Mouse (Mus musculus) megakaryocyte, embryonic 14.5 days (primary cell): ENCODE measurements at regions not wholly inside any gene's neighbourhood (a gene's known extent, or its start where the extent isn't known, plus 50 kb on each side); places are given as distances from the start of the nearest gene placed in this dataset.

ENCODE experiments used
- FLI1 ChIP-seq: IDR thresholded peaks from 2 replicates; pipeline ENCODE4 v1.6.1; 2012; ENCODE audit warnings: low read length, inconsistent platforms, mixed read lengths
- GATA1 ChIP-seq: IDR thresholded peaks from 3 replicates; pipeline ENCODE4 v1.6.1; 2012; ENCODE audit warnings: mixed read lengths, low read length, inconsistent platforms, borderline replicate concordance

DNA sequence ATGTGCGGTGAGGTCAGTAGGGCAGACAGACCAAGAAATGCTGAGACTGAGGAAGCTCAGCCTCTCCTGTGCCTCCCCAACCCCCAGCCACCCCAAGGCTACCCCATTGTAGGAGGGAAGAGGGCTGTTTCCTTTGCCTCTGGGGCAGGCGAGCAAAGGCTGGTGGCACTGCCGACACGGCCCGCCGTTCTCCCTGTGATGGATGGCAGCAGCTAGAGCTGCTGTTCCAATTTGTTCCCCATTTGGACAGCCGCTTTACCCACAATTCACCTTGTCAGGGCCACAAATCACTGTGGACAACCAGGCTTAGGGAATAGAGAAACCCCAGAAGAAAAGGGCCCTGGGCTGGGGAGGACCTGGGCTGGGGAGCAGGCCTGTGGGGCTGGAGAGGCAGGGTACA, 51.5 kb upstream of the Lemd2 start:
- TF ChIP-seq GATA1 (no peak), FLI1 (no peak)
